Mouse (Mus musculus) small intestine, adult 2 months (tissue): ENCODE measurements around the gene Acaca. TPM values are rescaled to one million over a fixed set of nuclear protein-coding genes. Genes with fewer than 3 reads are reported as not detected.

Experiments used
- H3K27ac ChIP-seq: fragments of 200-500 bp; 2 replicates; pipeline ENCODE4 v1.5.1; 2012; ENCODE audit warnings: low read depth, low read length, control low read depth, inconsistent platforms; ENCODE audit not compliant: insufficient read depth
- H3K27me3 ChIP-seq: fragments of 200-500 bp; 2 replicates; pipeline ENCODE4 v1.6.1; 2012; ENCODE audit warnings: mild to moderate bottlenecking, moderate library complexity, low read length, inconsistent platforms; ENCODE audit not compliant: control insufficient read depth, insufficient read depth
- H3K36me3 ChIP-seq: fragments of 200-500 bp; 2 replicates; pipeline ENCODE4 v1.6.1; 2012; ENCODE audit warnings: mild to moderate bottlenecking, low read length, control low read depth, inconsistent platforms; ENCODE audit not compliant: control insufficient read depth, insufficient read depth
- H3K4me1 ChIP-seq: fragments of 200-500 bp; 2 replicates; pipeline ENCODE4 v1.6.1; 2012; ENCODE audit warnings: low read length, inconsistent platforms, mixed read lengths; ENCODE audit not compliant: control insufficient read depth, insufficient read depth, insufficient read length
- H3K4me3 ChIP-seq: fragments of 200-500 bp; 2 replicates; pipeline ENCODE4 v1.5.1; 2012; ENCODE audit warnings: low read depth, mild to moderate bottlenecking, control low read depth, inconsistent platforms, low read length, moderate library complexity
- CTCF ChIP-seq: fragments of 200-500 bp; IDR thresholded peaks from 2 replicates; pipeline ENCODE4 v1.5.1; 2012; ENCODE audit warnings: low read depth, mild to moderate bottlenecking, control low read depth, inconsistent platforms, low read length, moderate library complexity, mixed read lengths; ENCODE audit not compliant: insufficient replicate concordance, insufficient read length; ENCODE audit errors: extremely low read depth
- POLR2A ChIP-seq: fragments of 200-500 bp; IDR thresholded peaks from 2 replicates; pipeline ENCODE4 v1.6.1; 2012; ENCODE audit warnings: low read depth, mild to moderate bottlenecking, control low read depth, inconsistent platforms, low read length, moderate library complexity
- WGBS: fragments of 180-500 bp; shearing (Covaris S2); methylation state at CpG from one replicate; pipeline ENCODE4 v1.1.7; 2018; 5-methylcytosine and 5-hydroxymethylcytosine counted together
- polyA plus RNA-seq: library from polyadenylated mRNA; depleted of rRNA; stranded (reverse); fragments of >200 nt; gene quantifications from 2 replicates; pipeline ENCODE4 v1.2.3, GENCODE M21; 2012

The Acaca gene
- polyA plus RNA-seq, 1 experiment, result 4.0 TPM

DNA sequence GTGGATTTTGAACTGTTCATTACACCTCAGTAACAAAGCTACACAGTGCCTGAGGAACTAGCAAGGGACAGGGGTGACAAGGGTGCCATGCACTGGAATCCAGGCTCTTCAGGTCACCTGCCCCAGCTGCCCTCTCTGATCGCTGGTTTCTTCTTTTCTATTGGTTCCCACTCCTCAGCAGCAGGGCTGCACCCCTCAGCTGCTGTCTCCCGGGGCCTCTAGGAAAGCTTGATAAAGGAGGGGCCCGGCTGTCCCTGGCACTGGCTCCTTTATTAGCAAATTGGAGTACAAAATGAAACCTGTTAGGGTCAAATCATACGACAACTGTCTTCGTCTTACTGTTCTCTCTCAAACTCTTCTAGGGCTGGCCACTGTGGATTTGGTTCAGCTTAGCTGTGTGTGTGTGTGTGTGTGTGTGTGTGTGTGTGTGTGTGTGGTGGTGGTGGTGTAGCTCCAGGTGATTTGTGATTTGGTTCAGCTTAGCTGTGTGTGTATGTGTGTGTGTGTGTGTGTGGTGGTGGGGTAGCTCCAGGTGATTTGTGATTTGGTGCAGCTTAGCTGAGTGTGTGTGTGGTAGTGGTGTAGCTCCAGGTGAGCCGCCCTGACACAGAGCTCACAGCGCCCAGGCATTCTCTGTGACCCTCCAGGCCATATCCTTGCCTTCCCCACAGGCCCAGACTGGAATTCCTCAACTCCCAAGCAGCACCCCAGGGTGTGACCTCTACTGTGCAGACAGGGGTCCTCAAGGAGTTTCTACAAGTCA lies 281.6 kb downstream of the Acaca start:
- no peaks in the 10 kb centered on the region for H3K36me3 ChIP-seq
- 46% methylated on average over 7 of the region's 7 CpGs for WGBS
- TF ChIP-seq CTCF, result no peak
- TF ChIP-seq POLR2A, result no peak
- H3K4me1 ChIP-seq, result no peaks in the 10 kb centered on the region
- no peak overlapping the region for H3K27ac ChIP-seq
- H3K27me3 ChIP-seq, result no peaks in the 10 kb centered on the region
- no peak overlapping the region for H3K4me3 ChIP-seq

DNA sequence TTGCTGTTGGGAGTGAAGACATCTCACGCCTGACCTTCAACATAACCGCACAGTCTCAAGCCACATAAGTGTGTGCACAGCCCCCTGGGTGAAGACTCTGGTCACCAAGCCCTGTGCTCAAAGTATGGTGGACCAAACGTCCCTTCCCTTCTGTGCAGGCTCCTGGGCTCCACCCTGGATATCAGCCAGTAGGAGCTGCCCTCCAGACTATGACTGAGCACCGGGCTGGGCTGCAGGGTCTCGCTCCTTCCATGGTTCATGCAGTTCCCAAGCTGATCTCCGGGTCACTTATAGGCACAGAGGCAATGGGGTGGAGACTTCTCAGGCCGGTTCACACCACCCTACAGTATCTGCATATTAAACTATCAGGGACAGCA lies 282.2 kb downstream of the Acaca start:
- Histone ChIP-seq H3K27me3 (no peaks in the 10 kb centered on the region), H3K4me1 (no peaks in the 10 kb centered on the region), H3K36me3 (no peaks in the 10 kb centered on the region), H3K4me3 (no peak overlapping the region), H3K27ac (no peak overlapping the region)
- TF ChIP-seq POLR2A (no peak), CTCF (no peak)
- WGBS, result 77% methylated on average over 7 of the region's 7 CpGs

DNA sequence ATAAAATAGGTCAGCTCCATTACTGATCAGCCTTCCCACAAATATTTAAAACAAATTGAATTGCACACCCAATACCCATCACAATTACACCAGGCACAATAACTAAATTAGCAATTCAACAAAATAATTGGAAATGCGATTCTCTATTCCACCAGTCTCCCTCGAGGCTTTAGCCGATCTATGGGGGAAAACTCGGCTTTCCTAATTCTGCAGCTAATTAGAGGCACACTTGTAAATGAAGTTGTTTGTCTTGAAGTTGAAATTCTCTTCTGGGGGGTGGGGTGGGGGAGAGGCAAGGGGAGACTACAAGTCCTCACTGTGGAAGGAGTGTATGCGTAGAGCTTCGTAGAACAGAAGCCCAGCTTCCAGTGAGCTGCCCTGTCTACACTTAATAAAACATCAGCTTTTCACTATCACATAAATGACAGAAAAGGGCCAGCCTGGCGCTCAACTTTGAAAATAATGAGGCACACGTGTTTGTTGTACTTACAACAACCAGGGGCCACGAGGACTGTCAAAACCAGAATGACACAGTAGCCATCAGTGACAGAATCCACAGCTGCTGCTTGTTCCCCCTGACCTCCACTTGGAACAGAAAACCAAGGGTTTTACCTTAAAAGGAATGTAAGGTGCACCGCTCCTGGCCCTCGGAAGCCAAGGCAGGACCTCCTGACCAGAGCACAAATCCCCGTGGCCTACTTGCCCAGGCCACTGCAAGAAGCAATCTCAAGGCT lies 282.9 kb downstream of the Acaca start:
- TF ChIP-seq CTCF, result no peak
- 91% methylated on average over 12 of the region's 12 CpGs for WGBS
- H3K27me3 ChIP-seq, result no peaks in the 10 kb centered on the region

DNA sequence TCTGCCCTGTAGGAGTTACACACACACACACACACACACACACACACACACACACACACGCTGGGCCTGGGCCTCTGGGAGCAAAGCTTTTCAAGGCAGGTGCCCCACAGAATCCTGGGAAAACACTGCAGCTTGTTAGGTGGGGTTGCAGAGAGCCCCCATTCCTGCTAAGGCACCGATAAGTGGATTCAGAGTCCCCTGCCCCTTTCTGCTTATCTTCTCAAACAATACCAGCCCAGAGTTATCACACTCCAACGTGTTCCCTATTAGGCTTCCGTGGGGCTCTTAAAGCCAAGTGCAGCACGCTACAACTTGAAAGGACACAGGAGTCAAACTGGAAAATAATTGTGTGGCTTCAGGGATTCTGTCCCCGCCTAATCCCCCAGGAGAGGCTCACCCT lies 283.6 kb downstream of the Acaca start:
- 69% methylated on average over 6 of the region's 6 CpGs for WGBS

More for the DNA sequence above, 282.9 kb downstream of the Acaca start:
- H3K27ac ChIP-seq, result no peak overlapping the region
- H3K36me3 ChIP-seq, result no peaks in the 10 kb centered on the region
- no peaks in the 10 kb centered on the region for H3K4me1 ChIP-seq
- H3K4me3 ChIP-seq, result no peak overlapping the region

DNA sequence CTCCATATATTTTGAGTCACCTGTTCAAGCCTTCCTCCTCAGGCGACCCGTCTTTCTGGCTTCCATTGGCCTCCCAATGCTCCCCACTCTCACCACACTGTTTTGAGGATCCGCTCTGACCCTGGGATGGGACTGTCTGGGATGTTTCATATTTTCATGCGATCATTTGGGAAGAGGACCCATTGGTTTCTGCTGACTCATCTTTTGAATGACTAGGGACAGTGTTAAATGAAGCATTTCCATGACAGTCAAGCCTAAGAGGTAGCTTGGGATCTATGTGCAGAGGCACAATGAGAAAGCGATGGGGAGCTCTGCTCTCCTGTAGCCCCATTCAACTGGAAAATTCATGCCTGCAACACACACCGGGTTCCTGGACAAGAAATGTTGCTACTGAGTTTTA lies 291.3 kb downstream of the Acaca start:
- no peak overlapping the region for H3K4me3 ChIP-seq
- TF ChIP-seq CTCF (no peak), POLR2A (no peak)
- no peak overlapping the region for H3K27ac ChIP-seq
- H3K4me1 ChIP-seq, result no peaks in the 10 kb centered on the region
- H3K27me3 ChIP-seq, result no peaks in the 10 kb centered on the region
- H3K36me3 ChIP-seq, result peaks cover 5% of the 10 kb centered on the region; the same call in 1 of the 2 replicates
- WGBS, result 92% methylated on average over 6 of the region's 6 CpGs

More for the DNA sequence above, 283.6 kb downstream of the Acaca start:
- Histone ChIP-seq H3K27ac (no peak overlapping the region), H3K4me3 (no peak overlapping the region), H3K27me3 (no peaks in the 10 kb centered on the region), H3K36me3 (no peaks in the 10 kb centered on the region), H3K4me1 (no peaks in the 10 kb centered on the region)
- TF ChIP-seq POLR2A (no peak), CTCF (no peak)

DNA sequence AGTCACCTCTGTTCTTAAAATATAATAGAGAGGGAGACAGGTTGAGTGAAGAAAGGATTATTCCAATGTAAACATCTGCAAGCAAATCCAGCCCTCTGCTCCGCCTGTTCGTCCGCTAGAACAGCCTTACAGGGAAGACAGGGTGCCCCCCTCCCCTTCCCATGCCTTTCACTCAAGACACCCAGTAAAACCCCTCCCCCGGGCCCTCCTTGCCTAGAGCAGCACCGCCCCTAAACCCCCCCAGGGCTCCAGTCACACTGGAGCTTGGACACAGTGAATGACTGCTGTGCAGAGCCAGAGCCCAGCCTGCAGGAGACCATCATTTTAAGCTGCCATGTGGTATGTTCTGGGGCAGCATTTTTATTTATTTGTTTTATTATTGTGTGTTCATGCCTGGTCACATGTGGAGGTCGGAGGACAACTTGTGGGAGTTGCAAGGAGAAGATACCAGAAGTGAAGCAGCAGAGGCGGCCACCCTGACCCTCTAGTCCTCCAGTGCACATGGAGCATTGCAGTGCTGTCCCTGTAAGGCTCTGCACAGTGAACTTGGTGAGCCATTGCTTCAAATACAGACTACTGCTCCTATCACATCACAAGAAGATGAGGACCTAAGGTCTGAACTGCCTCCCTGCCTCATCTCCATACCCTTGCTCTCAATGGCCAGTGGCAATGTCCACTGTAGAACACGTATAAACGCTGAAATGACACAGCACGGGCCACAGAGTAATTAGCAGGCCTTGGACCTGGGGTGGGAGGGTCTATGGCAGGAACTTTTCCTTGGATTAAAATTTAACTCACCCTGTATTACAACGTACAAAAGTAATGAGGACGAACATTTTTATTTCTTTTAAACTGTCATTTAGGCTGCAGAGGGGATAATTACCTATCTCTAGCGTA lies 296.5 kb downstream of the Acaca start:
- H3K27ac ChIP-seq, result no peak overlapping the region
- no peaks in the 10 kb centered on the region for H3K27me3 ChIP-seq
- no peak overlapping the region for H3K4me3 ChIP-seq
- peaks cover 7% of the 10 kb centered on the region for H3K36me3 ChIP-seq
- TF ChIP-seq CTCF (no peak), POLR2A (no peak)
- WGBS, result 65% methylated on average over 13 of the region's 13 CpGs
- H3K4me1 ChIP-seq, result no peaks in the 10 kb centered on the region

DNA sequence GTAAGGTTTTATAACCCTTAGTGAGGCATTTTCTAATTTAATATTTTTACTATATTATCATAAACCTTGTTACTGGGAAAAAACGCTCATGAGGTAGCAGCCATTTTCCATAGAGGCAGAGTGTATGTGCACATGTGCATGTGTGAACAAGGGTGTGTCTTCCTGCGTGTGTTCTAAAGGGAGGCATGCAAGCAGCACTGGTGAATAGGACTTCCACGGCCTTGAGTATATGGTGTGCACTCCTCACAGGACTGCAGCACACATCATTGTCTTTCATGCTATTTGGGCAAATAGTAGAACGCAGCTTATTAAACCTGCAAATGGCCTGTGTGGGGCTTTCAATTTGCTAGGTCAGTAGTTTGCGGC lies 297.1 kb downstream of the Acaca start:
- H3K4me1 ChIP-seq, result no peaks in the 10 kb centered on the region
- TF ChIP-seq POLR2A (no peak), CTCF (no peak)
- H3K4me3 ChIP-seq, result no peak overlapping the region
- H3K27ac ChIP-seq, result no peak overlapping the region
- peaks cover 7% of the 10 kb centered on the region for H3K36me3 ChIP-seq
- H3K27me3 ChIP-seq, result no peaks in the 10 kb centered on the region
- 73% methylated on average over 5 of the region's 5 CpGs for WGBS
